Mouse (Mus musculus) NIH3T3 (cell line): ENCODE results near the gene Hc.
A peak's percentile ranks its signal among the peaks of the same experiment; 100 is the strongest.

ENCODE experiments used
- DNase-seq: peaks from one replicate; pipeline ENCODE4 v3.0.0-alpha.2; 2012; ENCODE audit warnings: low read depth

Hc gene

GRCm38 (mm10) chr2:35061338-35061737 lies at the start of gene Hc:
Hc (minus strand) TSS chr2:35061438.
- no peak for DNase-seq

- DNase-seq, result peak; percentile 8
Measured at GRCm38 (mm10) chr2:35110521-35110920, 49.3 kb upstream of the Hc start.

DNA sequence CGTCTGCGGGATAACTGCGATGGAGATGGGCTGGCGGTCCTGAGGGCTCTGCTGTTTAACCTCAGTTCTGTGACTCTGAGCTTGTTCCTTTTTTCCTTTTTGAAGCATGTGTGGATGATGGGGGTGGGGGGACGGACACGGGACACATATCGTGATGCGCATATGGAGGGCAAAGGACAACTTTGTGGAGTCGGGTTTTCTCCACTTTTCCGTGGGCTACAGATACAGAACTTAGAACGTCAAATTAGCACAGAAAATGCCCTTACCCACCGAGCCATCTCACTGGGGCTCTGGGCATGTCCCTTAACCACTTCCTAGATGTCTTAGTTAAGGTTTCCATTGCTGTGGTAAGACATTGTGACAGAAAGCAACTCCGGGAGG lies 48.7 kb upstream of the Hc start:
- DNase-seq, result no peak

DNA sequence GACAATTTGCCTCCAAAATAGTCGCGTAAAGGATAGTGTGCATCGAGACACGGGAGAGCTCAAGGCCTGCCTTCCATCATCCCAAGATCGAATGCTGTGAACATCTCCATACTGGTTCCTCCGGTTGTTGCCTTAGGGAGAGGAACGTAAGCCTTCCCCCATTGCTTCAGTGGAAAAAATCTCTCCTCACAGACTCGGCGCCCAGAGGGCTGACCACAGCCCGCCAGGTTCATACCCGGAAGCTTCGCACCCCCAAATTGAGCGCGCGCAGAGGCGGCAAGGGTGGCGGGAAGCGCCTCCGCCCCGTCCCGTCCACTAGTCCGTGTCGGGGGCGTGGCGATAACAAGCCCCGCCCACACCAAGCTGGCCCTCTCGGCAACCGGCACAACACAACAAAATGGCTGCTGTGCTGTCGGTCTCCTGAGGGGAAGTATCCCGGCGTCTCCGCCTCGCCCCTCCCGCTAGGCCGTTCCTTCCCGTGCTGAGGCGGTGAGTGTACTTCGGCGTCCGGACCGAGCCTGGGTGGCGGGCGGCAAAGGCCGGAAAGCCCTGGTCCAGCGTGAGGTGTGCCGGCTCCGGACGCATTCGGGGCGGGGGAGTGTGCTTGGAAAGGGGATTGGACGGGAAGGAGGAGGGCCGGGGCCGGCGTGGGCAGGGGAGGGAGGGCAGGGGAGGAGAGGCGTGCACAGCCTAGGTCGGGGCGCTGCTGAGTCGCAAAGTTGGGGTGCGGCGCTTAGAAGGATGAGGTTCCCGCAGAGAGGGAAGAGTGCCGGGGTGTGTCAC lies 48.1 kb upstream of the Hc start, which contains the start of gene Cntrl:
Gene Cntrl, plus strand, starts transcription at position 352 of the 783 bp plus-strand sequence.
- peak; percentile 94 for DNase-seq

GRCm38 (mm10) chr2:35108712-35109111 lies 47.5 kb upstream of the Hc start:
- DNase-seq, result peak; percentile 77

DNA sequence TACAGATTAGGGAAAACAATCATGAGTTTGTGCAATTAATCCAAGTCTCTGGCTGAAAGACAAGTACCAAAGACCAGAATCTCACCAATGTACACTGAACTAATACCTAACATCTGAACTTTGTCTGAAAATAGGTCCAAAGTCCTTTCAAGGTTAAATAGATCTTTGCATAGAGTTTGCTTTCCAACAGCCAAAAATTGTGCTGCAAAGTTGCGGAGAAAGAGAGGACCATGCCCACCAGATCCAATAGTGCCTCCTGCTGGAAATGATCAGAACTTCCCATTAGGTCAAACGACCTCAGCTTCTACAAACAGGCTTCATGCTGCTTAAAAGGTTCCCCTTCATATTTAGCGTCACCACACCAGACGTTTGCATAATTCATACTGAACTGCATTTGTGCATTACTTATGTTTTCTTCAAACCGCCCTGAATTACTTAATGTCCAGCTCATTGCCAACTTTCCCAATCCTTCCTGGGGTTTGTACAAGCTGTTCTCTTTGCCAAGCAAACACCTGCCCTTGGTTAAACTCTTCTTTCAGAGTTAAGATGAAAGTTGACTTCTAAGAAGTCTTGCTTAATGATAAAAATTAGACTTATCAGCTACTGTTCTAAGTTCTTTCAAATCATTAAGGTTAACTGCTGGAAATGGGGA lies 46.9 kb upstream of the Hc start:
- DNase-seq, result peak; percentile 69

DNA sequence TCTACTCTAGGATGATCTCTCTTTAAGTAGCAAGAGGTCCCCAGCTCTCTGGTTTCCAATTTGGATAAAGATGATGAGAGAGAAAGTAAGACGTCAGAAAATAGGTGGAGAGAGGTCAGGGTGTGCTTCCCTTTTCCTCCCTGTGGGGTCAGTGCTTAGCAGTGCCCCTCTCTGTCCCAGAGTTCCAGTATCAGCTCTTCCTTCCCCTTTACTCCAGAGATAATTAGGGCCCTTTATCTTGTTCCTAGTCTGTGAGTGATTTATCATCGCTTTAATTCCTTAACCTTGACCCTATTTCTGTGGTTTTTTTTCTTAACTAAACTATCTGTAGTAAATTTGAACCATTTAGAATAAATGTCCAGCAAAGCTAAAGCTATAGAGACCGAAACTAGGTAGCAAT lies 43.6 kb upstream of the Hc start:
- DNase-seq, result no peak

- DNase-seq, result no peak
Measured at GRCm38 (mm10) chr2:35103558-35103957, 42.3 kb upstream of the Hc start.

- no peak for DNase-seq
Measured at GRCm38 (mm10) chr2:35102777-35103176, 41.5 kb upstream of the Hc start.

GRCm38 (mm10) chr2:35101443-35101842 lies 40.2 kb upstream of the Hc start, which contains the start of gene AI182371:
AI182371 (minus strand) TSS chr2:35101543.
- DNase-seq, result no peak

GRCm38 (mm10) chr2:35100529-35100928 lies 39.3 kb upstream of the Hc start:
- DNase-seq, result no peak

- no peak for DNase-seq
Measured at GRCm38 (mm10) chr2:35087418-35087817, 26.2 kb upstream of the Hc start.

- no peak for DNase-seq
Measured at GRCm38 (mm10) chr2:35079166-35079565, 17.9 kb upstream of the Hc start.

DNA sequence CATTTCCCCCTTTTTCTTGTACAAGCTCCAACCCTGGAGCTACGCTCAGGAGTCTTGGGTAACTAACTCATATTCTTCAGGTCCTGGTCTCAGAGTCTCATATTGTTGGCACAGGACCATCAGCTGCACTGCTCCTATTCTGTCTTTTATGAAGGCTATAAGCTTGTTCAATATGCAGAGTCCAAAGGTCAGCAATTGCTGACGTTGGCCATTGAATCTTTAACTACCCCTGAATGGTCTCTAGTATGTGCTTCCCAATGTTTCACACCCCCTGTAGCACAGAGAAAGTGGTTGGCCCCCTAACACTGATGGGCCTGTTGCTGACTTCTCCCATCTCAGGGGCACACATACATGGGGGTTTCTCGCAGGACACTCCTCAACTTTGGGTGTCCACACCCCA lies 13.1 kb upstream of the Hc start:
- no peak for DNase-seq

DNA sequence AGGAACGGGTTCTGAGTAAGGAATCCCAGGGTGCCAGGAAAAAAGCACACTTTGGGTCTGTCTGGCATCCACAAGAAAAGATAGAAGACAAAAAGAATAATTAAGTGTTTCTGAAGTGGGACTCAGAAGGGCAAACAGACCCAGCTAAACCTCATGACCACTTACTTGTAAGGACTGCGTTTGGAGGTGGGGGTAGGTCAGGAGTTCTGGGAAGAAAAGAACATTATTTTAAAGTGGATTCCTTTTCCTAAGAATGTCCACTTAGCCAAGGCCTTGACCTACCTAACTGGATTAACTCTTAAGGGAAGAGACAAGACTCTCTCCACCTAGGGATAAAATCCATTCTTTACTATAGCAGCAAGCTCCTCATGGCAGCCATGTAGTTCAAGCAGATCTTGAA lies 11.3 kb upstream of the Hc start:
- DNase-seq, result no peak

DNA sequence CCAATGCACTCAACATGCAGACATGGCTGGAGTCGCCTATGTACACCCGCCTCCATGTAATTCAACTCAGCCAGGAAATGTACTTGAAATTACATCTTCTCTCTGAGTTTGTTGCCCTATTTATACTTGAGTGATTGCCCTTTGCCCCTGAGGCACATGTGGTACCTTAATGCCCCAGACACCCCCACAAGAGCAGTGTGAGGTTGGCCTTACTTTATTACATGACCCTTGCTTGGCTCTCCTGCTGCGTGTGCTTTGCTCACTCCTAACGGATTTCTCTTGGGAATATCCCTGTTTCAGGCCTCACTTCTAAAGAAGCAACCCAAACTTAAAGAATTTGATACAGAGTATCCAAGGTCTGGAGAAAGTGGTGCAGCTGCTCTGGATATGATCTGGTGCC lies 9.0 kb upstream of the Hc start:
- DNase-seq, result no peak

DNA sequence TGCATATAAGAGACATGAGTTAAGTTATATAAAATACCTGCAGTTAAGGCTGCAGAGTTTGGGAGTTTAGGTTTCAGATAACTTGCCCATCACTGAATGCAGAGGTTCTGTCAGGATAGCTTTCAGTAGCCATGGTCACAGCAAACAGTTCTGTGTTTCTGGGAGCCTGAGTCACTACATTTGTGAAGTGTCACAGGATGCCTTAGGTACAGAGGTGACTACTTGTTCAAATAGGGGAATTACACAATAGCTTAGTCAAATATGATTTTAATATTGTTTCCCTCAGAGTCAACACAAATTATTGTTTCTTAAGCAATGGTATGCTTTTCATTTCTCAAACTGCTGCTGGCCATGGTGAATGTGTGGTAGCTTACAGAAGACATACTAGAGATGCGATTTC lies 7.9 kb upstream of the Hc start:
- no peak for DNase-seq

GRCm38 (mm10) chr2:35067117-35067516 lies 5.9 kb upstream of the Hc start:
- no peak for DNase-seq

DNA sequence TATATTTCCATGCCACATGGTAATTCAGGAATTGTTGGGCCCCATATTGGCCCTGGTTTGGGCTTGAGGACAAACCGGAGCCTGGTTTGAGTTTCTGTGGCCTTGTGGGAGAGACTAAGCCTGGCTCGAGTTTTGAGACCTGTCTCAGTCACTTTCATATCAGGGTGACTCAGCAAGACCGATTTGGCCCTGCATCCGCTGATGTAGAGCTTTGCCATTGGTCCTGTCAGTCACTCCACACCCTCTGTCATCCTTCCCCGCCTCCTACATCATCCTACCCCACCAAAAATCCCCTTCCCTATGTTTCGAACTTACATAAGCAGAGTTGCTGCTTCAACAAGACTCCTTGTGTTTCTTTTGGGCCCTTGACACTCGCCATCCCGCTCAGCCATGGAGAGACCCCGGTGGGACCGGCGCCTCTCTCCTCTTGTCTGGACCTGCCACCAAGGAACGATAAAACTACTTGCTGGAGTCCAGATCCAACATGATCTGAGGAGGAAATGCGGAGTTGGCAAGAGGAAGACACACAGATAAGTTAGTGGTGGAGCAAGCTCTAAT lies 5.4 kb upstream of the Hc start:
- peak; percentile 16 for DNase-seq

- DNase-seq, result no peak
Measured at GRCm38 (mm10) chr2:35063333-35064030, 2.2 kb upstream of the Hc start.

DNA sequence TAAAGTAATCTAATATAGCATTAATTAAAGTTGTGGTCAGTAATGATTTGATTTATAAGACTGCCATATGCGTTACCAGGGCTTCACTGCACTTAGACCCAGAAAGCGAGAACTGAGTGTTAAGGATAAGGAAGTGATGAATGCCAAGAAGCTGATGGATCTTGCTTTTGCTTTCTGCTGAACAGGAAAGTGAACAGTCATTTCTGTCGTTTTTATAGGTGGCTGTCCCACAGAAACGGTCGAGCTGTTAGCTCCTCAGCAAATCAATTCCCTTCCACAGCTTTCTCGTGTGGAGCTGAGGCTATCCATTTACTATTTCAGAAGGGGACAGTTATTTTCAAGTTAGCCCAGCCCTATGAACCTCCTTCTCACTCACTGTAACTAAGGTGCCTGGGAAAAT lies 341 bp downstream of the Hc start:
- no peak for DNase-seq

DNA sequence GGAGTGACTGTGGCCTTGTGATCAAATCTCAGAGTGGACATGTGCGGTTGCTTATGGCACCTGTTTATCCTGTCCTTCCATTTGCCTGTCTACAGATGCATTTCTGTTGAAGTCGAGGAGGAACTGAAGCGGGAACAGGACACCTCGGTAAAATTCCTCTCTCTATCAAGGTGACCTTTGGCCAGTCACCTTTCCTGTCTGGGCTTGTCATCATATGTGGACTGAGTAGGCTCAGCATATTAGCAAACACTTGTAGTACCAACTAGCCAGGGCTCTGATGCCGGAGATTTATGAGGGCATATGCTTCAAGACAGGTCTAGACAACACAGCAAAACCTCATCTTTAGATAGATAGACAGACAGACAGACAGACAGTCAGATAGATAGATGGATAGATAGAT lies 982 bp downstream of the Hc start:
- no peak for DNase-seq

DNA sequence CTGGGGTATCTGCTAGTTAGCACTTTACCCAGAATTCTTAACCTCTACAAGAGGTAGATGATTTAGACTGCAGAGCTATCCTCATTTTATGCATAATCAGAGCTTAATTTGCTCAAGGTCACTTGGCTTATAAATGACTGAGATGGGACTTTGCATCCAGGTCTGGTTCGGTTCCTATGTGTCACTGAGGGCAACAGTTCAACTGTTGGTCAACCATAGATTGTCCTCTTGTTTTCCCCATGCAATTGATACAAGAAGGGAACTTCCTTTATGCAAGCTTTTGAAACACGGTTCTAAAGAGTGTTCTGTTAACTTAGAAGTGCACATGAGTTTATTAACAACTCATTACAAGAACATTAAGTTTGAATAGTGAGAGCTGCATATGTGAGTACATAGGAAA lies 2.9 kb downstream of the Hc start:
- no peak for DNase-seq
